Mouse (Mus musculus) ES-E14 (cell line): ENCODE results near the gene Olfr522. TPM values are rescaled to one million over a fixed set of nuclear protein-coding genes. Genes with fewer than 3 reads are reported as not detected.

Source experiments
- DNase-seq: peaks from one replicate; pipeline ENCODE4 v3.0.0-alpha.2; 2013; ENCODE audit warnings: low read depth, low spot score
- H3K27ac ChIP-seq: 2 replicates; pipeline ENCODE4 v1.5.1; 2012; ENCODE audit warnings: low read depth, mild to moderate bottlenecking, low read length, moderate library complexity, mixed read lengths; ENCODE audit not compliant: poor library complexity, insufficient read depth, severe bottlenecking
- H3K36me3 ChIP-seq: 2 replicates; pipeline ENCODE4 v1.6.1; 2012; ENCODE audit warnings: mild to moderate bottlenecking, low read length, moderate library complexity, mixed read lengths; ENCODE audit not compliant: control insufficient read depth, poor library complexity, insufficient read depth, severe bottlenecking
- H3K4me1 ChIP-seq, 2 experiments: fragments of 150-350 bp in 1 of 2; sonication (generic) in 1 of 2; 2 replicates each; pipeline ENCODE4 v1.6.1; 2012; ENCODE audit warnings: low read length in 2 of 2, mild to moderate bottlenecking in 1 of 2, mixed read lengths in 1 of 2; ENCODE audit not compliant: control insufficient read depth in 2 of 2, insufficient read depth in 2 of 2, poor library complexity in 1 of 2
- H3K4me3 ChIP-seq, 2 experiments: fragments of 150-350 bp in 1 of 2; sonication (generic) in 1 of 2; 2 replicates each; pipeline ENCODE4 v1.5.1; 2012; ENCODE audit warnings: low read length in 2 of 2, low read depth in 1 of 2, mild to moderate bottlenecking in 1 of 2, mixed read lengths in 1 of 2; ENCODE audit not compliant: insufficient read depth in 1 of 2, poor library complexity in 1 of 2, severe bottlenecking in 1 of 2
- H3K9ac ChIP-seq: 2 replicates; pipeline ENCODE4 v1.6.1; 2012; ENCODE audit warnings: low read depth, mild to moderate bottlenecking, low read length, mixed read lengths; ENCODE audit not compliant: poor library complexity, insufficient read depth, severe bottlenecking
- H3K9me3 ChIP-seq: fragments of 150-350 bp; sonication (generic); 2 replicates; pipeline ENCODE4 v1.6.1; 2012; ENCODE audit warnings: low read depth, mild to moderate bottlenecking, low read length; ENCODE audit not compliant: control insufficient read depth, insufficient read depth
- CHD2 ChIP-seq: IDR thresholded peaks from 2 replicates; pipeline ENCODE4 v1.6.1; 2014; ENCODE audit warnings: mild to moderate bottlenecking, low read depth, low read length, inconsistent platforms
- HCFC1 ChIP-seq: IDR thresholded peaks from 2 replicates; pipeline ENCODE4 v1.6.1; 2012; ENCODE audit warnings: low read length, inconsistent platforms, borderline replicate concordance; ENCODE audit not compliant: insufficient read depth
- MAFK ChIP-seq: IDR thresholded peaks from 2 replicates; pipeline ENCODE4 v1.6.1; 2014; ENCODE audit warnings: mild to moderate bottlenecking, low read depth, low read length, inconsistent platforms; ENCODE audit not compliant: insufficient read depth
- ZC3H11A ChIP-seq: IDR thresholded peaks from 2 replicates; pipeline ENCODE4 v1.6.1; 2012; ENCODE audit warnings: low read depth, mild to moderate bottlenecking, inconsistent platforms, low read length, borderline replicate concordance
- ZNF384 ChIP-seq: IDR thresholded peaks from 2 replicates; pipeline ENCODE4 v1.6.1; 2012; ENCODE audit warnings: low read depth, low read length, inconsistent platforms
- in situ Hi-C, 2 experiments: fragments of 600-800 bp; cut with MboI; formaldehyde crosslinking; loops; one replicate each; pipeline ENCODE4 v1.15.1; 2025; ENCODE audit warnings: low sequenced_read_pairs in 2 of 2, inconsistent platforms in 1 of 2; ENCODE audit not compliant: unreplicated experiment in 2 of 2
- total RNA-seq: library from RNA; depleted of rRNA; stranded (reverse); fragments of 300-350 nt; gene quantifications from 2 replicates; pipeline ENCODE4 v1.2.3, GENCODE M21; 2012

The Olfr522 gene
- total RNA-seq, 1 experiment, result not detected

DNA sequence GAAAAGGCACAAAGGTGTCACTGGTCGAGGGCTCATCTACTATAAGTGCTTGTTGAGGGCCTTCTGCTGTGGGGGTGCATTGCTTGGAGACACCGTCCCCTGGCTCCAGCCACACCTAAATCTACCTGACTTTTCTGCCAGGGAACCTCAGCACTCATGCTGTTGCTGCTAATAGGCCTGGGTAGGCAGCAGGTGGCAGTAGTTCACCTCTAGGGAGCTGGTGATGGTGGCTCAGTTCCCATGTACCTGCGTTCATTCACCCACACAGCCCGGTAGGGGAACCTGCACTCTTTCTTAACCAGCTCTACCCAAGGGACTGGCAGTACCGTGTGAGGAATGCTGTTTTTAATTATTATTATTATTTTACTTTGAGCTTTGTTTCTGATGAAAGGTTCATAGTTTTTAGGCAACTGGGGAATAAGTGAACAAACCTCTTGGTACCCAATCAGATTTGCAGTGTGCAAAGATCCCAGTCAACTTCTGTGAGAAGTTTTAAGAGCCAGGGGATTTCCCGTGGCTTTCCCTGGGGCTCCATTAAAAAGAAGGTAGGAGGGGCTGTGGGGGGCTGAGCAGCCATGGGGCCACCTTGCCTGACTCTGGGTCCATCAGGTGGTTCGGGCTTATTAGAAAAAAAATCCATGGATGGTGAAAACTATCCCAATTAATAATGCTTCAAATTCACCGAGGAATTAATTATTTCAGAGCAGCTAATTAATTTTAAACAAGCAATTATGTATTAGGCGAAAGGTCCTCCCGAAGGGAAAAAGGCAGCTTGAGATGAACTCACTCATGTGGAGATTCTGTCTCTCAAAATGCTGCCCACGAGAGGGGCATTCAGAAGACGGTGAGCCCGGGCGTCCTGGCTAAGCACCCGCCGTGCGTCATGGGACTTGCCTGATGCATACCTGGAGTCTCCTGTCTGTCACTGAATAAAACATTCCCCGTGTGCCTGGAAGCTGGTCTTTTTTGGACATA, 22.4 kb upstream of the Olfr522 start:
- Histone ChIP-seq H3K9ac (no peak overlapping the region), H3K4me1 (no peaks in the 10 kb centered on the region), H3K9me3 (no peaks in the 10 kb centered on the region), H3K36me3 (no peaks in the 10 kb centered on the region), H3K27ac (no peak overlapping the region), H3K4me3 (no peak overlapping the region)
- in situ Hi-C loops, result no loop called here
- TF ChIP-seq ZNF384, result no peak
- peak; percentile 84 for TF ChIP-seq ZC3H11A
- TF ChIP-seq MAFK, result no peak
- TF ChIP-seq HCFC1, result no peak
- TF ChIP-seq CHD2, result no peak
- peak; percentile 16 for DNase-seq

- Histone ChIP-seq H3K4me3 (no peak overlapping the region), H3K27ac (no peak overlapping the region), H3K9ac (no peak overlapping the region), H3K36me3 (no peaks in the 10 kb centered on the region), H3K9me3 (no peaks in the 10 kb centered on the region), H3K4me1 (no peaks in the 10 kb centered on the region)
- TF ChIP-seq ZC3H11A, result no peak
- no peak for TF ChIP-seq CHD2
- no peak for TF ChIP-seq MAFK
- no peak for TF ChIP-seq HCFC1
- no peak for TF ChIP-seq ZNF384
- in situ Hi-C loops, result no loop called here
- no peak for DNase-seq
These were observed 19.6 kb upstream of the Olfr522 start for GRCm38 (mm10) chr7:140184206-140184605.

DNA sequence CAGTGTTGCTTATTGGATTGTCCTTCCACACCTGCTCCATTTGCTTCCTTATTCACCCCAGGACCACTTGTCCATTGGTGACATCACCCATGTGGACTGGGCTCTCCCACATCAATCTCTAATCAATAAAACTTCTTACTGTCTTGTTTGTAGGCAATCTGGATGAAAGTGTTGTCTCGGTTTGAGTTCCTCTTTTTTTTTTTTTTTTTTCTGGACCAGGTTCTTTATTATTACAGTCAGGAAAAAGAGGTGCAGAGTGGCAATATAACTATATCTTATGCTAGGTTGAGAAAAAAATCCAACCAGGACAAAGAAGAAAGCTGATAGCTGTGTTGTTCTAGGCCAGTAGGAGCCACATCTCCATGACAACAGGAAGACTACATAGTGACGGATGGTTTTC, 16.1 kb upstream of the Olfr522 start:
- Histone ChIP-seq H3K27ac (no peak overlapping the region), H3K9ac (no peak overlapping the region), H3K9me3 (no peaks in the 10 kb centered on the region), H3K4me3 (no peak overlapping the region), H3K4me1 (no peaks in the 10 kb centered on the region), H3K36me3 (no peaks in the 10 kb centered on the region)
- DNase-seq, result no peak
- in situ Hi-C loops, result no loop called here
- TF ChIP-seq MAFK, result no peak

- in situ Hi-C loops, result no loop called here
- no peak overlapping the region for H3K9ac ChIP-seq
- H3K9me3 ChIP-seq, result no peaks in the 10 kb centered on the region
- H3K4me1 ChIP-seq, result no peaks in the 10 kb centered on the region
- no peaks in the 10 kb centered on the region for H3K36me3 ChIP-seq
- DNase-seq, result no peak
- TF ChIP-seq ZC3H11A (no peak), ZNF384 (no peak), HCFC1 (no peak), MAFK (no peak), CHD2 (no peak)
- H3K27ac ChIP-seq, result no peak overlapping the region
- no peak overlapping the region for H3K4me3 ChIP-seq
These were observed 14.6 kb upstream of the Olfr522 start for GRCm38 (mm10) chr7:140179176-140179575.
